Mouse (Mus musculus) hematopoietic stem cell, adult 5-6 weeks (primary cell): ENCODE measurements around the gene Txnrd2. TPM values are rescaled to one million over a fixed set of nuclear protein-coding genes. Genes with fewer than 3 reads are reported as not detected.
A peak's percentile ranks its signal among the peaks of the same experiment; 100 is the strongest.

Source experiments
- ATAC-seq, 2 experiments: fragments of 125-278 bp in 1 of 2; replicated peaks in 1 of 2; 2 replicates each; pipeline ENCODE4 v1.8.0; 2016 to 2017; ENCODE audit warnings: inconsistent platforms in 2 of 2, mild to moderate bottlenecking in 2 of 2, moderate number of reproducible peaks in 2 of 2, low read depth in 1 of 2, moderate TSS enrichment in 1 of 2; ENCODE audit not compliant: low FRiP score in 2 of 2, poor library complexity in 2 of 2, severe bottlenecking in 2 of 2, insufficient read depth in 1 of 2, low TSS enrichment in 1 of 2
- total RNA-seq: library from RNA; stranded (forward); fragments of 172-1452, 232-1000 nt; gene quantifications from 2 replicates; pipeline ENCODE4 v1.2.3, GENCODE M21; 2017

Txnrd2 gene
- total RNA-seq = 12.6 and 16.3 TPM in 2 replicates

DNA sequence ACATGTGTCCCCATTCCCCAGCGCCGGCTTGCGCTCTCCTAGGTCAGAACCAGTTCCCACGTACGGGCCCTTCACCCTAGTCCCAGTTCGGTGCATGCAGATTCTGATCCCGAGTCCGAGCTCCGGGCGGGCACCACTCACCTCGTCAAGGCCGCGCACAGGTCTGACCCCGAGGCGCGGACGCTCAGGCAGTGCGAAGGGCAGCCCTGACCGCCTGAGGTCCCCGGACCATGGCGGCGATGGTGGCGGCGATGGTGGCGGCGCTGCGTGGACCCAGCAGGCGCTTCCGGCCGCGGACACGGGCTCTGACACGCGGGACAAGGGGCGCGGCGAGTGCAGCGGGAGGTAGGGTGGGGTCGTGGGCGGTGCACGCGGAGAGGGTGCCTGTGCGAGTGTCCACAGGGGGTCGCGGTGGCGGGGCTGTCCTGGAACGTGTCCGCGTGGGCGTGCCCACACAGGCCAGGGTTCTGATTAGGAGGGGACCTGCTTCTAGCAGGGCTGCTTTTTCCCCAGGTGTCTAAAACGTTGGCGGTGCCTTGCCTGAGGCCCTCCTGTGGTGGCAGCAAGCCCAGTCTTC lies at the start of gene Txnrd2:
Gene Txnrd2 (plus strand): TSS at position 170 of the 577 bp plus-strand sequence.
- ATAC-seq = peak; percentile 68 to 74

DNA sequence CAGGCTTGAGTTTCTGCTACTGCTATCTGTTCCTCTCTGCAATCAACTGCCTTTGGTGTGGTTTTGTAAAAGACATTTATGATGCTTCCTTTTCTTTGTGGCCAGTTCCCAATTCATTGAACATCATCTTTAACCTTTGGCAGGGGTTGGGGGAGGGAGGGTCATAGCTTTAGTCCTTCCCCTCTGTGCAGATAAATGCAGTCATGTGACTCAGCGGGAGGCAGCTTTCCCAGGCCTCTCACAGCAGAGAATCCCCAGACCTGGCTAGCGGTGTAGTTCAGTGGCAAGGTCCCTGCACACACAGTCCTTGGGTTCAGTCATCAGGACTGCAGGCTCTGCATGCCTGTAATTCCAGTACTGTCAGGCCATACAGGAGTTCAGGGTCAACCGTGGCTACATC lies 49.0 kb upstream of the Txnrd2 start:
- no peak for ATAC-seq

- no peak for ATAC-seq
Observed at GRCm38 (mm10) chr16:18378489-18378888, 47.7 kb upstream of the Txnrd2 start.

GRCm38 (mm10) chr16:18379338-18380001 lies 46.7 kb upstream of the Txnrd2 start:
- ATAC-seq = no peak

DNA sequence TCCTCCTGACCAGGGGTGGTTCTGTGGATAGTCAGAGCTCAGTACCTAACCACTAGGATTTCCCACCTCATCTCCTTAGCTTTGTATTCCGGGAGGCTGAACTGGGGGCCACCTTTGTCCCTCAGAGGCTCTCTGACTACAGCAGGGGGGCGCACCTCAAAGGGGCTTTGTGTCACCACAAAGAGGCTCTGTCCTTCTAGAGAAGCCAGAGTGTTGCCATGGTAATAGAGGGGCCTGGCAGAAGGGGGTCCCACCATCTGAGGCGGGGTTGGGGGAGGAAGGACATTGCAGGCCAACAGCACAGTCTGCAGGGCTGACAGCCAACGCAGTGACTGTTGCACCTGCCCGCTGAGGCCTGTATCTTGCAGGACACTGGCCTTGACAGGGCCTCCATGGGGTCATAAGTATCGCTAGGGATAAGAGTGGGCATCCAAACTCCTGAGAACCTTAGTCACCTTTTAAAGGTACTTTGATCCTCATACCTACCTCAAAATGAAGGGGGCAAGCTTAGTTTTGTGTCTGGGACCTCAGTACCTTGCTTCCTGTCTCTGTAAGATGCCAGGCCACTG lies 45.6 kb upstream of the Txnrd2 start:
- no peak for ATAC-seq

GRCm38 (mm10) chr16:18381621-18382258 lies 44.4 kb upstream of the Txnrd2 start:
- no peak for ATAC-seq

- ATAC-seq = no peak
Observed at GRCm38 (mm10) chr16:18383045-18383726, 43.0 kb upstream of the Txnrd2 start.

DNA sequence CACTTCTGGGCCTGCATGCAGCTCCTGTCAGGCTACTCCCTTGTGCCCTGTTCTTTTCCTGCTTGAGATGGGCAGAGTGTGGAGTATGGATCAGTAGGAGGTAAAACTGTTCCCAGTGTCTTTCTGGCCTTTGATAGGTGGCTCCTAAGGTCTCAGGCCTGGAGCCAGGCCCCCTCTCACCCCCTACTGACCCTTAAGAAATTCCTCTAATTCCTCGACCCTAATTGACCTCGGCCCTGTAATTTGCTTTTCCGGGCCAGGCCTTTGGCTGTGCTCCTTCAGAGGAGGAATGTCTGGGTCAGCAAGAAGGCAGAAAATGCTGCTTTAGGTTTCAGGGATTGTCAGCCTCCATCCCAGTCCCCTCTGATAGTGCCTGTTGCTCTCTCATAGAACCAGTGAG lies 42.4 kb upstream of the Txnrd2 start:
- ATAC-seq = no peak

GRCm38 (mm10) chr16:18384211-18384610 lies 42.0 kb upstream of the Txnrd2 start:
- ATAC-seq = no peak

DNA sequence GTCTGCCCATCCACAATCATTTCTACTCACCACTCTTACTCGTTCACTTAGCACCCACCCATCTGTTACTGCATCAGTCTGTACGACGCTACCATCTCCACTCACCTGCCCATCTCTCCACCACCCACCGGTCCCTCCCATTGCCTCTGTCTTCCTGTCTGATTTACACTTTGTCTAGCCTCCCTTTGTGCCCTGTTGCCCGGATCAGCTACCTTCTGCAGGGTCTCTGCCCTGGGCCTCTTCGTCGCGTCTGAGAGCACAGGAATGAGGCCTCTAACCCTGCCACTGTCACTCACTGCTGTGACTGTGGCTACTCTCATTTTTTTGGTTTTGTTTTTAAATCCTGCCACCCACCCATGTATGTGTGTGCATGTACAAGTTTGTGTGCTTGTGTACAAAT lies 41.5 kb upstream of the Txnrd2 start:
- no peak for ATAC-seq

DNA sequence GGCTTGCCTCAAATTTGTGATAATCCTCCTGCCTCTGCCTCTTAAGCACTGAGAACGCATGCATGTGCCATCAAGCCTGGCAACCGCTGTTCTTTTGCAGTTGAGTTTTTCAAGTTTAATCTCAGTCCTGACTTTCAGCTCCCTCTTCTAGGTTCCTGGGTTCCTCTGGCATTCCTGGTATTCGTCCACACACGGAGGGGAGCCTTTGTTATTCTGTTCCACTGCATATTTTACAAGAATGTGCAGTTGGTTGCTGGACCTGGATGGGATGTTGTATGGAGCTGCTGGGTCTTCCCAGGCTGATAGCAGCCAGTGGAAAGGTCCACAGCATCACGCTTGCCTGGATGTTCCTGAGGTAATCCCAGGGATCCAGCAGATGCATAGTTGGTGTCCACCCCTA lies 40.8 kb upstream of the Txnrd2 start:
- no peak for ATAC-seq

DNA sequence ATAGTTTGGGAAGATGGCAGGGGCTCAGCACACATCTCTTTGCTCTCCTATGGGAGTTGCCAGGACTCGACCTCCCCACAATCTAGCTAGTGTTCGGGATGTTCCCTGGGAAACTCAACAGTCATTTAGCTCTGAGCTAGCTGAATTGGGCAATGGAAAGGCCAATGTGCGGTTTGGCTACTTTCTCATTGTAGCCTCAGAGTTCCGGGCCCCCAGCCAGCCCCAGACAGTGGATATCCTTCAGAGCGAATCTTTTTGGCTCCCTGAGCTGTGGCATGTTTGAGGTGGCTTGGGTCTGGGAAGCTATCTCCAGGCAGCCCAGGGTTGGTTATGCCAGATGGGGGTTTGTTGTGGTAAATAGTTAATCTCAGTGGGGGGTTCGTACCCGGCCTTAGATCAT lies 39.7 kb upstream of the Txnrd2 start:
- no peak for ATAC-seq

- no peak for ATAC-seq
Observed at GRCm38 (mm10) chr16:18386972-18387371, 39.2 kb upstream of the Txnrd2 start.

- ATAC-seq = peak in 1 of 2 experiments; percentile 6; a peak in 1 of 4 replicates
Observed at GRCm38 (mm10) chr16:18387704-18388582, 38.2 kb upstream of the Txnrd2 start.

DNA sequence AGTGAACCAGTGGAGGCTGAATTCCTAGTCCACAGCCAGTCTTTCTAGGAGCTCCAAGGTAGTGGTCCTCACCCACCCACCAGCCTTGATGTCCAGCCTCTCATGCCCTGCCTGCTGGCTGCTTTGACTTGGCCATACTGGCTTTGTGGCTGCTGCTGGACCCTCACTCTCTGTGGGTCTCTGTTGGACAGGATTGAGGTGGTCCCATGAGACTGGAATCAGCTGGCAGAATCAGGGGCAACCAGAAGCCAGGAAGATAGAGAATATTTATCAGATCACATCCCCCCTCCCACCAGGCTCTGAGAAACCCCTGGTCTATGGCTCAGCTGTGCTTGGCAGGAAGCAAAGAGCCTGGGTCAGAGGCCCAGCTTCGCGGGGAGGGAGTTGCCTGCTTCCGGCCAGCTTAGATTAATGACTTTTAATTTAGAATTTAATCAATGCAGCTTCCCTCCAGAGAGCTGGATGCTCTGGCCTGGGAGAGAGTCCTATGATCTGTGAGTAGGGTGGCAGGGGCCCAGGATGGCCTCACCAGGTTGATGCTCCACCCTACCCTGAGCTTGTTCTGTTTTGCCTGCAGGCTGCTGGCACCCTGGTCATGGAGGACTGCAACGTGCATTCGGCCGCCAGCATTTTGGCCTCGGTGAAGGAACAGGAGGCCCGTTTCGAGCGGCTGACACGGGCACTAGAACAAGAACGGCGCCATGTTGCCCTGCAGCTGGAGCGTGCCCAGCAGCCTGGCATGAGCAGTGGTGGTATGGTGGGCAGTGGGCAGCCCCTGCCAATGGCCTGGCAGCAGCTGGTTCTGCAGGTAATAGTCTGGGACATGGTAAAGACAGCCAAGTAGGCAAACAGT lies 37.4 kb upstream of the Txnrd2 start:
- no peak for ATAC-seq

GRCm38 (mm10) chr16:18390399-18390798 lies 35.8 kb upstream of the Txnrd2 start:
- no peak for ATAC-seq
